Mouse (Mus musculus): Measurements from ENCODE around the gene Ppp1r36. TPM values are rescaled to one million over a fixed set of nuclear protein-coding genes. Genes with fewer than 3 reads are reported as not detected.

The Ppp1r36 gene
- polyA plus RNA-seq, 1 experiment from 2014 or later, result 3.4 TPM

DNA sequence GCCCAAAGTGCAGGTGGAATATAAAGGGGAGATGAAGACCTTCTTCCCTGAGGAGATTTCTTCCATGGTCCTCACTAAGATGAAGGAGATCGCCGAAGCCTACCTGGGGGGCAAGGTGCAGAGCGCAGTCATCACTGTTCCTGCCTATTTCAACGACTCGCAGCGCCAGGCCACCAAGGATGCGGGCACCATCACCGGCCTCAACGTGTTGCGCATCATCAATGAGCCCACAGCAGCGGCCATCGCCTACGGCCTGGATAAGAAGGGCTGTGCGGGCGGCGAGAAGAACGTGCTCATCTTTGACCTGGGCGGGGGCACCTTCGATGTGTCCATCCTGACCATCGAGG, 12.5 kb upstream of the Ppp1r36 start:
- Histone ChIP-seq H3K4me3 (ENCODE audit: low read length) (peak overlapping the region; percentile 56), H3K4me2 (replicated peaks; ENCODE audit: low read depth, low read length) (peak overlapping the region; percentile 83), H3K36me3 (ENCODE audit: control insufficient read depth, insufficient read depth, low read length) (no peaks in the 10 kb centered on the region), H3K4me1 (ENCODE audit: control insufficient read depth, insufficient read depth, low read length) (peaks cover 8% of the 10 kb centered on the region), H3K9ac (ENCODE audit: low read depth, low read length) (peak overlapping the region; percentile 8; the same call in 1 of the 2 replicates), H3K27ac (ENCODE audit: low read depth, low read length) (no peak overlapping the region), H3K27me3 (ENCODE audit: control insufficient read depth, insufficient read depth, low read length) (peaks cover 24% of the 10 kb centered on the region), H3K9me3 (ENCODE audit: control insufficient read depth, low read length) (no peaks in the 10 kb centered on the region)
- WGBS, result 9% methylated on average over 20 of the region's 20 CpGs
- ATAC-seq (ENCODE audit: low FRiP score, low TSS enrichment), result no peak

DNA sequence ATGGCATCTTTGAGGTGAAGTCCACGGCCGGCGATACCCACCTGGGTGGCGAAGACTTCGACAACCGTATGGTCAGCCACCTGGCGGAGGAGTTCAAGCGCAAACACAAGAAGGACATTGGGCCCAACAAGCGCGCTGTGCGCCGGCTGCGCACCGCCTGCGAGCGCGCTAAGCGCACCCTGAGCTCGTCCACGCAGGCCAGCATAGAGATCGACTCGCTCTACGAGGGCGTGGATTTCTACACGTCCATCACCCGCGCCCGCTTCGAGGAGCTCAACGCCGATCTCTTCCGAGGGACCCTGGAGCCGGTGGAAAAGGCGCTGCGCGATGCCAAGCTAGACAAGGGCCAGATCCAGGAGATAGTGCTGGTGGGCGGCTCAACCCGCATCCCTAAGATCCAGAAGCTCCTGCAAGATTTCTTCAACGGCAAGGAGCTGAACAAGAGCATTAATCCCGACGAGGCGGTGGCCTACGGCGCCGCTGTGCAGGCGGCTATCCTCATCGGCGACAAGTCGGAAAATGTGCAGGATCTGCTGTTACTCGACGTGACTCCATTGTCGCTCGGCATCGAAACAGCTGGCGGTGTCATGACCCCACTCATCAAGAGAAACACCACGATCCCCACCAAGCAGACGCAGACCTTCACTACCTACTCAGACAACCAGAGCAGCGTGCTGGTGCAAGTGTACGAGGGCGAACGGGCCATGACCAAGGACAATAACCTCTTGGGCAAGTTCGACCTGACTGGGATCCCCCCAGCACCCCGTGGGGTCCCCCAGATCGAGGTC, 12.0 kb upstream of the Ppp1r36 start:
- Histone ChIP-seq H3K9ac (ENCODE audit: low read depth, low read length) (0 out of 2 replicates have a peak overlapping the region, but pooled peaks have one; percentile 18), H3K27ac (ENCODE audit: low read depth, low read length) (no peak overlapping the region), H3K36me3 (ENCODE audit: control insufficient read depth, insufficient read depth, low read length) (no peaks in the 10 kb centered on the region), H3K4me1 (ENCODE audit: control insufficient read depth, insufficient read depth, low read length) (peaks cover 8% of the 10 kb centered on the region), H3K4me3 (ENCODE audit: low read length) (peak overlapping the region; percentile 56), H3K27me3 (ENCODE audit: control insufficient read depth, insufficient read depth, low read length) (peaks cover 24% of the 10 kb centered on the region), H3K4me2 (replicated peaks; ENCODE audit: low read depth, low read length) (peak overlapping the region; percentile 83), H3K9me3 (ENCODE audit: control insufficient read depth, low read length) (no peaks in the 10 kb centered on the region)
- WGBS, result 3% methylated on average over 64 of the region's 64 CpGs
- ATAC-seq (ENCODE audit: low FRiP score, low TSS enrichment), result no peak

DNA sequence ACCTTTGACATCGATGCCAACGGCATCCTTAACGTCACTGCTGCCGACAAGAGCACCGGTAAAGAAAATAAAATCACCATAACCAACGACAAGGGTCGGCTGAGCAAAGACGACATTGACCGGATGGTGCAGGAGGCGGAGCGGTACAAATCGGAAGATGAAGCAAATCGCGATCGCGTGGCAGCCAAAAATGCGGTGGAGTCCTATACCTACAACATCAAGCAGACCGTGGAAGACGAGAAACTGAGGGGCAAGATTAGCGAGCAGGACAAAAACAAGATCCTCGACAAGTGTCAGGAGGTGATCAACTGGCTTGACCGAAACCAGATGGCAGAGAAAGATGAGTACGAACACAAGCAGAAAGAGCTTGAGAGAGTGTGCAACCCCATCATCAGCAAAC, 11.4 kb upstream of the Ppp1r36 start:
- H3K27me3 ChIP-seq (ENCODE audit: control insufficient read depth, insufficient read depth, low read length), result peaks cover 24% of the 10 kb centered on the region
- H3K27ac ChIP-seq (ENCODE audit: low read depth, low read length), result no peak overlapping the region
- peak overlapping the region; percentile 83 for H3K4me2 ChIP-seq (replicated peaks; ENCODE audit: low read depth, low read length)
- 3% methylated on average over 23 of the region's 23 CpGs for WGBS
- H3K9me3 ChIP-seq (ENCODE audit: control insufficient read depth, low read length), result no peaks in the 10 kb centered on the region
- peak overlapping the region; percentile 56 for H3K4me3 ChIP-seq (ENCODE audit: low read length)
- H3K36me3 ChIP-seq (ENCODE audit: control insufficient read depth, insufficient read depth, low read length), result no peaks in the 10 kb centered on the region
- peaks cover 8% of the 10 kb centered on the region for H3K4me1 ChIP-seq (ENCODE audit: control insufficient read depth, insufficient read depth, low read length)
- H3K9ac ChIP-seq (ENCODE audit: low read depth, low read length), result 0 out of 2 replicates have a peak overlapping the region, but pooled peaks have one; percentile 18
- ATAC-seq (ENCODE audit: low FRiP score, low TSS enrichment), result no peak

DNA sequence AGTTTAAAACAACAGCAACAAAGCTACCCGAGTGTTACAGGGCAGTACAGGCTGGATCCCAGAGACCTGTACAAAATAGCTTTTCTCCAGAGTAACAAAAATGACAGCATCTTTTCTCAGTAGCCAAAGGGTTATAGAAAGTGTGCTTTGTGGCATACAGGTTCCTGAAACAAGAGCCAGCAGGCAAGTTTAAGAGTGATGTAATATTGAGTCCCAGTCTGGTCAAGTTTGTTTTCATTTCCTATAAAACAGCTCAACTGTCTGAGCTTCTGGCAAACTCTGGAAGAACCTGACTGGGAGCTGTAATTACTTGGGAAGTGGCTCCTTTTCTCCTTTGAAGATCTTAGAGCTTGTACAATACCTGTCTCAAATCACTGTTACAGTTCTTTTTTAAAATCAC, 10.2 kb upstream of the Ppp1r36 start:
- peaks cover 24% of the 10 kb centered on the region for H3K27me3 ChIP-seq (ENCODE audit: control insufficient read depth, insufficient read depth, low read length)
- 32% methylated on average over 1 of the region's 1 CpGs for WGBS
- no peak overlapping the region for H3K27ac ChIP-seq (ENCODE audit: low read depth, low read length)
- no peak for ATAC-seq (ENCODE audit: low FRiP score, low TSS enrichment)
- H3K4me1 ChIP-seq (ENCODE audit: control insufficient read depth, insufficient read depth, low read length), result peaks cover 8% of the 10 kb centered on the region
- no peaks in the 10 kb centered on the region for H3K9me3 ChIP-seq (ENCODE audit: control insufficient read depth, low read length)
- H3K9ac ChIP-seq (ENCODE audit: low read depth, low read length), result no peak overlapping the region
- no peak overlapping the region for H3K4me2 ChIP-seq (replicated peaks; ENCODE audit: low read depth, low read length)
- H3K4me3 ChIP-seq (ENCODE audit: low read length), result no peak overlapping the region
- H3K36me3 ChIP-seq (ENCODE audit: control insufficient read depth, insufficient read depth, low read length), result no peaks in the 10 kb centered on the region

- no peaks in the 10 kb centered on the region for H3K36me3 ChIP-seq (ENCODE audit: control insufficient read depth, insufficient read depth, low read length)
- ATAC-seq (ENCODE audit: low FRiP score, low TSS enrichment), result no peak
- 34% methylated on average over 4 of the region's 4 CpGs for WGBS
- peaks cover 24% of the 10 kb centered on the region for H3K27me3 ChIP-seq (ENCODE audit: control insufficient read depth, insufficient read depth, low read length)
- H3K4me3 ChIP-seq (ENCODE audit: low read length), result no peak overlapping the region
- no peak overlapping the region for H3K27ac ChIP-seq (ENCODE audit: low read depth, low read length)
- H3K4me2 ChIP-seq (replicated peaks; ENCODE audit: low read depth, low read length), result no peak overlapping the region
- H3K9me3 ChIP-seq (ENCODE audit: control insufficient read depth, low read length), result no peaks in the 10 kb centered on the region
- no peak overlapping the region for H3K9ac ChIP-seq (ENCODE audit: low read depth, low read length)
- H3K4me1 ChIP-seq (ENCODE audit: control insufficient read depth, insufficient read depth, low read length), result peaks cover 4% of the 10 kb centered on the region; the same call in 1 of the 2 replicates
These were observed 8.2 kb upstream of the Ppp1r36 start for GRCm38 (mm10) chr12:76409166-76409565.

GRCm38 (mm10) chr12:76415383-76416010, 1.8 kb upstream of the Ppp1r36 start:
- H3K9ac ChIP-seq (ENCODE audit: low read depth, low read length), result no peak overlapping the region
- no peaks in the 10 kb centered on the region for H3K9me3 ChIP-seq (ENCODE audit: control insufficient read depth, low read length)
- no peaks in the 10 kb centered on the region for H3K36me3 ChIP-seq (ENCODE audit: control insufficient read depth, insufficient read depth, low read length)
- H3K4me3 ChIP-seq (ENCODE audit: low read length), result no peak overlapping the region
- H3K4me1 ChIP-seq (ENCODE audit: control insufficient read depth, insufficient read depth, low read length), result no peaks in the 10 kb centered on the region
- H3K4me2 ChIP-seq (replicated peaks; ENCODE audit: low read depth, low read length), result no peak overlapping the region
- H3K27ac ChIP-seq (ENCODE audit: low read depth, low read length), result no peak overlapping the region
- WGBS, result 87% methylated on average over 11 of the region's 12 CpGs
- ATAC-seq (ENCODE audit: low FRiP score, low TSS enrichment), result no peak
- H3K27me3 ChIP-seq (ENCODE audit: control insufficient read depth, insufficient read depth, low read length), result no peaks in the 10 kb centered on the region

GRCm38 (mm10) chr12:76418346-76418745, 1.0 kb downstream of the Ppp1r36 start:
- Histone ChIP-seq H3K4me1 (ENCODE audit: control insufficient read depth, insufficient read depth, low read length) (no peaks in the 10 kb centered on the region), H3K4me3 (ENCODE audit: low read length) (no peak overlapping the region), H3K9me3 (ENCODE audit: control insufficient read depth, low read length) (no peaks in the 10 kb centered on the region), H3K4me2 (replicated peaks; ENCODE audit: low read depth, low read length) (no peak overlapping the region), H3K36me3 (ENCODE audit: control insufficient read depth, insufficient read depth, low read length) (no peaks in the 10 kb centered on the region), H3K27ac (ENCODE audit: low read depth, low read length) (no peak overlapping the region), H3K27me3 (ENCODE audit: control insufficient read depth, insufficient read depth, low read length) (no peaks in the 10 kb centered on the region), H3K9ac (ENCODE audit: low read depth, low read length) (no peak overlapping the region)
- ATAC-seq (ENCODE audit: low FRiP score, low TSS enrichment), result no peak
- WGBS, result 94% methylated on average over 5 of the region's 5 CpGs

DNA sequence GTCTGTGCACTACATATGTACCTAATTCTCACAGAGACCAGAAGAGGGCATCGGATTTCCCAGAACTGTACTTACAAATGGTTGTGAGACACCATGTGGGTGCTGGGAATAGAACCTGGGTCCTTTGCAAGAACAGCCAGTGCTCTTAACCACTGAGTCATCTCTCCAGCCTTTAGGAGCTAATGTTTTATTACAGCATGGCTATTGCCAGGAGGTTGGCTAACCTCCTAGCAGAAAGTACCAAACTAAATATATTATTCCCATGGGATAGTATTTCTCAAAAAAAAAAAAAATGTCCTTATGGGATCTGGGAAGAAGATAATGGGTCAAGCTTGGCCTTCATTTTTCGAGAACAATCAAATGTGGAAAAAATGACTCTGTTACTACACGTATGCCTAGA, 7.9 kb downstream of the Ppp1r36 start:
- Histone ChIP-seq H3K9ac (ENCODE audit: low read depth, low read length) (no peak overlapping the region), H3K27me3 (ENCODE audit: control insufficient read depth, insufficient read depth, low read length) (no peaks in the 10 kb centered on the region), H3K4me2 (replicated peaks; ENCODE audit: low read depth, low read length) (no peak overlapping the region), H3K36me3 (ENCODE audit: control insufficient read depth, insufficient read depth, low read length) (no peaks in the 10 kb centered on the region), H3K9me3 (ENCODE audit: control insufficient read depth, low read length) (no peaks in the 10 kb centered on the region), H3K27ac (ENCODE audit: low read depth, low read length) (no peak overlapping the region), H3K4me3 (ENCODE audit: low read length) (no peak overlapping the region), H3K4me1 (ENCODE audit: control insufficient read depth, insufficient read depth, low read length) (no peaks in the 10 kb centered on the region)
- ATAC-seq (ENCODE audit: low FRiP score, low TSS enrichment), result no peak
- 94% methylated on average over 3 of the region's 3 CpGs for WGBS

- H3K27me3 ChIP-seq (ENCODE audit: control insufficient read depth, insufficient read depth, low read length), result no peaks in the 10 kb centered on the region
- 40% methylated on average over 5 of the region's 5 CpGs for whole genome bisulfite sequencing
- no peaks in the 10 kb centered on the region for H3K9me3 ChIP-seq (ENCODE audit: control insufficient read depth, low read length)
- H3K36me3 ChIP-seq (ENCODE audit: control insufficient read depth, insufficient read depth, low read length), result no peaks in the 10 kb centered on the region
- no peaks in the 10 kb centered on the region for H3K4me1 ChIP-seq (ENCODE audit: control insufficient read depth, insufficient read depth, low read length)
- ATAC-seq (ENCODE audit: low FRiP score, low TSS enrichment), result no peak
- H3K4me2 ChIP-seq (replicated peaks; ENCODE audit: low read depth, low read length), result no peak overlapping the region
- H3K4me3 ChIP-seq (ENCODE audit: low read length), result no peak overlapping the region
- no peak overlapping the region for H3K9ac ChIP-seq (ENCODE audit: low read depth, low read length)
- H3K27ac ChIP-seq (ENCODE audit: low read depth, low read length), result no peak overlapping the region
These were observed 10.2 kb downstream of the Ppp1r36 start for GRCm38 (mm10) chr12:76427546-76427945.

Data from kidney, embryonic 14.5 days (tissue).